Mouse (Mus musculus): ENCODE measurements around the gene Omt2b.
"Not testable (repeated sequence)": the region's sequence is repeated elsewhere in the genome, so short reads cannot be mapped to it uniquely, and the experiment has no call there.

Omt2b gene

DNA sequence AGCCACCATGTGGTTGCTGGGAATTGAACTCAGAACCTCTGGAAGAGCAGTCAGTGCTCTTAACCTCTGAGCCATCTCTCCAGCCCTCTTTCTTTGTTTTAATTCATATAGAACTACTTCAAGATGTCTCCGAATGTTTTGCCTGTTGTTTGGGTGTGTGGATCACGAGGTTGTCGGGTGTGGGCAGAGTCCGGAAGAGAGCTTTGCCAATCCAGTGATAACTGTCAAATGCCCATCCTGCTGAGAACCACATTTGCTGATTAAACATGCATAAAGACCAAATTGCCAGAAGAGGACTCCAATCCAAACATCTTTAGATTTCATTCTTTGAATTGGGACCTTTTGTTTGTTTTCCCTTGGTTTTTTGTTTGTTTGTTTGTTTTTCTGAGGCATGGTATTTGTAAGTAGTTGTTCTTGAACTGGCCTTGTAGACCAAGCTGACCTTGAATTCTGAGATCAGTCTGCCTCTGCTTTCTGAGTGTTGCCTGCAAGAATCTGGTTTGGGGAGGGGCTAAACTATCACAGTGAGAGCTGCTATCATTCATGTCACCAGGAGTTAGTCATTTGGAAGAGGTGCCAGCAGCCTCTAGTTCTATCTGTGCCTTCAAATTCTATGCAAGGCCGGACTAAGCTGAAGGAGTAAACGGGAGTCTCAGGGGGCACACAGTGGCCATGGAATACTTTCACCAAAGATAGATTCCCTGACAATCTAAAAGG lies 24.3 kb downstream of the Omt2b start:
- DNase-seq (ENCODE audit: low spot score): no peak

DNA sequence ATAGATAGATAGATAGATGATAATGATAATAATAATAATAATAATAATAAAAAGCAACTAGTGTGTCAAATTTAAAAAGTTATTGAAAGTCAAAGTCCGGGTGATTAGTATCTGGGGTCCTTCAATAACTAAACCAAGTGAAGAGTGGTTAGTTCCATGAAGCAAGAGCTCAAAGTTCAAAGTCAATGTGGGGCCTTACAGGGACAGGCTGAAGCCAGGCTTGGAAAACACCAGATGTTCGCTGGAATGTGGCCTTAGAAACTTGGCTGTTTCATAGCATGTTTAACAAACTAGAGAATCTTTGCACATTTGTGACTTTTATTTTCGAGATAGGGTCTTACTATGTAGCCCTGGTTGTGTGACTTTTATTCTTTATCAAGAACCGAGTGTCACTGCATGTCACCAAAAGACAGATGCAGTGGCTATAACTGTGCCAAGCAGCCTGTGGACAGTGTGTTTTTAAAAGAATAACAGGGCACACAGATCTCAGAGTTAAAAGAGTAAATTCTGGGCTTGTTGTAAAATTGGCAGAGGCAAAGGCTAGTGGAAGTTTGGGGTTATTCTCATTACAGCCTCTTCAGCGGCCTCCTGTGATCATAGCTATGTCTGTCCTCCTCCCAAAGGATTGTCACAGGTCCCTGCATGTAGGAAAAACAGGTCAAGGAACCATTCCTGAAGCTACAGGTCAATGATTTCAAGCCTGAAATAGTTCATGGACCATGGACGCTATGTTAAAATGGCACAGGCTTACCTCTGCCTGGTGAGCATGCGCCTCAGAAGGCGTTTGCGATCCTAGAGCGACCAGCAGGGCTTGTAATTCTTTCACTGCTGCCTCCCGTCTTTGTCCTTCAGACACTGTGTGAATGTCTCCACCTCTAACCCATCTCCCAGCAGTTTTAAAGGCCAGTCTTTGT lies 27.5 kb downstream of the Omt2b start:
- no peak for DNase-seq (ENCODE audit: low spot score)

DNA sequence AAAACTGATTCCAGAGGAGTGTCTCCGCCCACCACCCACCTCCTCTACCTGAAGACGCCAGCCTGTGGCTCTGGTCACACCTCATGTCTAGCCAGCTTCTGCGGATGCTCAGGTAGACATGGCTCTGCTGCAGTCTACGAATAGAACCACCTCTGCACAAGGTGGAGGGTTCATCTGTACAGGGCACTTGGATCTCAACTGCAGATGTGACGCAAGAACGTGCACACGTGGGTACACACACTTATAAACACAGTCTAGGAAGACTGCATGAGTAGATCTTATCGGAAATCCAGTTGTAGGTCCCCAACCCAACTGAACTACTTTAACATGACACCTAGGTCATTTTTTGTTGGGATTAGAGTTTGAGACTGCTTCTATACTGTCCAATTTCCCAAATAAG lies 28.2 kb downstream of the Omt2b start, which contains the start of gene Gsta2:
TSS of gene Gsta2 (minus strand) at position 178 of the 400 bp plus-strand sequence.
- DNase-seq (ENCODE audit: low spot score): no peak

DNA sequence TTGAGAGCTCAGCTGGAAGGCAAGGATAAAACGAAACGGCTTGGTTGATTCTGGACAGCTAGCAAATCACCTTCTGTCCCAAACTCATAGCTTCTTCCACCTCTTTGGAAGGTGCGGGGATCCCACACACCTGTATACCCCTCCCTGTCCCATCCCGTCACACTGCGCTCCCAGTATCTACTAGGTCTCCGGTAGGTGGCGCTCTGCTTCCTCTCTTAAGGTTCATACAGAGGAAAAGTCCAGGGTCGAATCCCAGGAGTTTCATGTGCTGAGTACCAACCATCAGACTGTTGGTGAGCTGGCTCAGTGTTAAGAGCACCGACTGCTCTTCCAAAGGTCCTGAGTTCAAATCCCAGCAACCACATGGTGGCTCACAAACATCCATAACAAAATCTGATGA lies 30.7 kb downstream of the Omt2b start:
- DNase-seq (ENCODE audit: low spot score): peak; percentile 54

DNA sequence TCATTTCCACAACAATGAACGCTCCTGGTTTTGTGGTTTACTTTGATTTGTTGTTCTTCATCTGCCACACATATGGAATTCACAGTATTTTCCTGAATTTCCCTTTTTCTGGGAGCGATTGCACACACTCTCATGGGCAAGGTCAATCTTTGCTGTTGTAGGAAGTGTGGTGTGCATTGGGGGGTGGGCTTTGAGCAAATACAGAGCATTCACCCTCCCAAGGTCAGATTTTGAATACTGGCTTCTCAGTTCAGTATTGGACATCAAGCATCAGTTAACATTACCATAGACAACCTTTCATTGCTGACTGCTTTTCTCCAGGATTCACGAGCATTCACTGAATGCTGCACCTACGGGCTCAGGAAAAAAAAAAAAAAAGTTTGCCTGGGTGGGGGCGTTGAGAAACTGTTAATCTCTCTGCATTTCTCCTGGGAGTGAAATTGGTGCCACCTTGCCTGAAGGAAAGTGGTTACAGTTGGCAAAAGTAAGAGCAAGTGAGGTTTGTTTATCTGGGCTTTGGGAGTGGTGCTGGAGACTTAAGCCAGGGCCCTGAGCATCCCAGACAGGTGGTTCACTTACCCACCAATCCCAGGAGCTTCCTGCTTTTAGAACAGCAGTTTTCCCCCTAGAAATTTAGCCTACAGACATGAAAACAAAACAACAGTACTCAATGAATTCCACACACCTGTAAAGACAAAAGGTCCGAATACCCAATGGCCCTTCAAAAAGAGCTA lies 32.5 kb downstream of the Omt2b start:
- DNase-seq (ENCODE audit: low spot score): no peak

DNA sequence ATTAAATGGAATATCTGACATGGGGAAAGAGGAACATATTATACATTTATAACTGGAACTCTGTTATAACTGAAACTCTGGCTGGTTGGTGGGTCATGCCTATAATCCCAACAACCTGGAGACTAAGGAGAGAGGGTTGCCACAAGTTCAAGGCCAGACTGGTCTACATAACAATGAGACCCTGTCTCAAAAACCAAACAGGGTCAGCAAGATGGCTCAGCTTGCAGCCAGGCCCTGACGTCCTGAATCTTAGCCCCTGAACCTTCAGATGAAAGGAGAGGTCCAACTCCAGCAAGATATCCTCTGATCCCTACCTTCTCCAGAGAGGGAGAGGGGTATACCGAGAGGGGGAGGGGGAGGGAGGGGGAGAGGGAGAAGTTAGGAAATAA lies 33.1 kb downstream of the Omt2b start:
- DNase-seq (ENCODE audit: low spot score): no peak

DNA sequence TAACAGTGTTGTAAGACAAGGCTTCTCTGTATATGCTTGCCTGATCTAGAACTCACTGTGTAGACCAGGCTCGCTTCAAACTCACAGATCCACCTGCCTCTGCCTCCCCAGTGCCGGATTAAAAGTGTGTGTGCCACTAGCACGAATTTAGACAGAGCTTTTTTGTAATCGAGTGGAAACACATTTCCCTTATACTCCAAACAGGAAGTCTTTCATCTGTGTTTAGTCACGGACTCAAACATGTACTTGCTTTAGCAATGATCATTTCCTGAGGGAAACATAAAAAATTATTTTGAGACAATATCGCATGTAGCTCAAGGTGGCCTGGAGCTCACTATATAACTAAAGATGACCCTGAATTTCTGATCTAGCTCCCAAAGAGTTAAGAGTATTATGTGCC lies 36.0 kb downstream of the Omt2b start:
- DNase-seq (ENCODE audit: low spot score): no peak

DNA sequence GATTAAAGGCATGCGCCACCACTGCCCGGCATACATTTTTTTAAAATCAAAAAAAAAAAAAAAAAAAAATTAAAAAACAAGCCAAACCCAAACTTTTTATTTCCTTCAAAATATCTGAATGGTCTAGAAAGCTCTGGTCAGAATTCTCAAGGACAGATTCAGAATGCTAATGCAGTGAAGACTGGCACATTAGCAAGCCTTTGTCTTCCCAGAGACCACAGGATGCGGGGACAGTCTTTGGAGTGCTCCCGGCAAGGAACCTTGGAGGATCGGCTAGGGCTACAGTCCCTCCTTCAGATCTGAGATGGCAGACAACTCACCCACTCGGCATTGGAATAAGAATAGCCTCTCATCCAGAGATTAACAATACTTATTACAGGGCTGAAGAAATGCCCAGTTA lies 37.3 kb downstream of the Omt2b start:
- DNase-seq (ENCODE audit: low spot score): no peak

DNA sequence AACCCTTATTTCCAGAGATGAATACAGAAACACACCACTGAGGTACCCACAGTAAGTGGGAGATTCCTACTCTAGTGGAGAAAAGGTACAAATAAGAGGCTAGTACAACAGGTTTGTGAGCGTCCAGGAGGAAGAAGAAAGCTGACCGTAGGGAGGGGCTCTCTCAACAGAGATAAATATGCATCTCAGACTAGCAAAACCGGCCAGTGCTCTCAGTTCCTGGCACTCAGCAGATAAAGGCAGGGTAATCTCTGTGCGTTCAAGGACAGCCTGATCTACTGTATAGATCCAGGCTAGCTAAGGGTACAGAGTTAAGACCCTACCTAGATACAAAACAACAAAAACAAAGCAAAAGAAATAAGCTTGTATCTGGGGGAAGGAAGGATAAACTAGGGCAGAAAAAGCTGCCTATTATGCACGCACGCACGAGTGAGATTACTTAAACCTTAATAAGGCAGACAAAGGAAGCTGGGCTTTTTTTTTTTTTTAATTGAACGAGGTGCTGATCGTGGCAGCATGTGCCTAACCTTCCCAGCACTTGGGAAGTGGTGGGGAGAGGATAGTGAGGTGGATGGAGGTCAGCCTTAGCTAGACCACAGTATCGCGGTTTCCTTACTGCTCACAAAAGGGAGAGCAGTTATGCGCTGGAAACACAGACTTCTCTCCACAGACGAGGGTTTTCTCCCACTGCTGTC lies 38.6 kb downstream of the Omt2b start:
- DNase-seq (ENCODE audit: low spot score): no peak

DNA sequence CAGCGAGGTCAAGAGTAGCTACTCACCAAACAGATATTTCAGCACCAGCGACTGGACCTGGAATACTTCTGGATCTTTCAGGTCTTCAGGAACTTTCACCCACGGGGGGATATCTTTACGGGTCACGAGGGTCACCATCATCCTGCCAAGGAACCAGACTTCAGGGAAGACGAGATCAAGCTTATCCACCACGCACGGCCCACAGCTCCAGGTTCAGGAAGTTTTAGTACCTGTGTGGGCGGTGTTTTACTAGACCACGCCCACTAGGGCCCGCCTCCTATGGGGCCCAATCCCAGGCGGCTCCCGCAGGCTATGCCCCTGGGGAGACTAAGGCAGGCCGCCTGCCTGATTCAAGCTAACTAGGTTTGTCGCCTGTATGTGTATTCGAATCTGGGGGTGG lies 40.6 kb downstream of the Omt2b start, which contains the start of gene Dppa5a:
TSS of gene Dppa5a (minus strand) at position 219 of the 400 bp plus-strand sequence.
- DNase-seq (ENCODE audit: low spot score): not testable (repeated sequence)

DNA sequence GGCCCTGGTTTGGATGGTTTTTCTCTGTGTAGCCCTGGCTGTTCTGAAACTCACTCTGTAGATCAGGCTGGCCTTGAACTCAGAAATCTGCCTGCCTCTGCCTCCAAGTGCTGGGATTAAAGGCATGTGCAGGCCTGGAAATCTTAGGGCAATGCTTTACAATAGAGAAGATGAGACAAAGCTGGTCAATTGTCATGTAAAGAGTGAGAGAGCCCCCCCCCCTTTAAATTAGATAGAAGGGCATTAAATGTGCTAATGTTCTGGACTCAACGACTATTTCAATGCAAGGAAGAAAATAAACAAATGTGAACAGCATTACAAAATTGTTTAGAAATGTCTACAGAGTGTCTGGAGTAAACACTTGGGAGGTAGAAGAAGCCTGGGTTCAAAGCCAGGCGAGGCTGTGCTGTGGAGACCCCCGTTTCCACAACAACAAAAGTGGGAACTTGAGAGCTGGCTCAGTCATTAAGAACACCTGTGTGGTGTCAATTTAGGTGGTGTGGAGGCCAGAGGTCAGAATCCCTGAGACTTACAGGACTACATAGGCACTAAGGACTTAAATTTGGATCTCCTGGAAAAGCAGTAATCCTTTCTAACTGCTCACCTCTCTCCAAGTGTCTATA lies 41.4 kb downstream of the Omt2b start:
- DNase-seq (ENCODE audit: low spot score): no peak

DNA sequence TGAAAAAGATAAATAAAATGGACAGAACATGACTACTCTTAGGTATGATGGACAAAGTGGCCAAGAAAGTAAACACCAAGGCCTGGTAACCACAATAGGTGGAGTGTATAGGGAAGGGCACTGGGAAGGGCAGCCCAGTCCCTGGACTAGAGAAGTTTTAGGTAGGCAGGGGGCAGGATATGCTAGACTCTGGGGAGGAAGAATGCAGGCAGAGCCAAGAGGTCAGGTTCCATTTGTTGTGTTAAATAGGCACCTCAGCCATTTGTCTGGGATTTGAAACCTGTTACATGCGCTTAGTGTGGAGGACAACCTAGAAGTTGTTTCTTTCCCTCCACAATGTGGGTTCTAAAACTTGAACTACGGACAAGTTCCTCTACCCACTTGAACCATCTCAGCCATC lies 42.0 kb downstream of the Omt2b start:
- no peak for DNase-seq (ENCODE audit: low spot score)

DNA sequence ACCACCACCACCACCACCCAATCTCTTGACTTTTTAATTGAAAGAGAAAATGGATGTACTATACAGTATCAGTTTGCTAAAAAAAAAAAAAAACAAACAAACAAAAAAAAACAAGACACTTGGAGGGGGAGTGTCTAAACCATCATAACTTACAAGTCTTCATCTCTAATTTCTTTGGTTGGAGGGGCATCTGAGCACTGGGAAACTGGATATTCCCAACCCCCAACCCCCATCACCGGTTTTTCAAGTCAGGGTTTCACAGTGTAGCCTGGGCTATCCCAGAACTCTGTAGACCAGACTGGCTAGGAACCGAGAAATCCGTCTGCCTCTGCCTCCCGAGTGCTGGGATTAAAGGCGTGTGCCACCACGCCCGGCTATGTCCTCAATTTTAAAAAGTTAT lies 42.4 kb downstream of the Omt2b start:
- DNase-seq (ENCODE audit: low spot score): no peak

DNA sequence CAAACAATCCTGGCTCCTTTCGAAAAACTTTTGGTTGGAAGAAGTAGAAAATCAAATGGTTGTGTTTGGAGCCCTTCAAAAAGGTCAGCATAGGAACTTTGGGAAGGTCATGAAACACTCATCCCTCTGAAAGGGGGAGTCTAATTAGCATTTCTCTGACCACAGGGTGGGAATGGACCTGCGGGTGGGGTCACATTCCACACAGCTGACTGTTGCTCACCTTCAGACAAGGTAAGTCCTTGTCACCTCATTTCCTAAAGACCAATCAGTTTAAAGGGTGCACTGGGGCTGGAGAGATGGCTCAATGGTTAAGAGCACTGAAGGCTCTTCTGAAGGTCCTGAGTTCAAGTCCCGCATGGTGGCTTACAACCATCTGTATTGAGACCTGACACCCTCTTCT lies 44.1 kb downstream of the Omt2b start:
- DNase-seq (ENCODE audit: low spot score): no peak

DNA sequence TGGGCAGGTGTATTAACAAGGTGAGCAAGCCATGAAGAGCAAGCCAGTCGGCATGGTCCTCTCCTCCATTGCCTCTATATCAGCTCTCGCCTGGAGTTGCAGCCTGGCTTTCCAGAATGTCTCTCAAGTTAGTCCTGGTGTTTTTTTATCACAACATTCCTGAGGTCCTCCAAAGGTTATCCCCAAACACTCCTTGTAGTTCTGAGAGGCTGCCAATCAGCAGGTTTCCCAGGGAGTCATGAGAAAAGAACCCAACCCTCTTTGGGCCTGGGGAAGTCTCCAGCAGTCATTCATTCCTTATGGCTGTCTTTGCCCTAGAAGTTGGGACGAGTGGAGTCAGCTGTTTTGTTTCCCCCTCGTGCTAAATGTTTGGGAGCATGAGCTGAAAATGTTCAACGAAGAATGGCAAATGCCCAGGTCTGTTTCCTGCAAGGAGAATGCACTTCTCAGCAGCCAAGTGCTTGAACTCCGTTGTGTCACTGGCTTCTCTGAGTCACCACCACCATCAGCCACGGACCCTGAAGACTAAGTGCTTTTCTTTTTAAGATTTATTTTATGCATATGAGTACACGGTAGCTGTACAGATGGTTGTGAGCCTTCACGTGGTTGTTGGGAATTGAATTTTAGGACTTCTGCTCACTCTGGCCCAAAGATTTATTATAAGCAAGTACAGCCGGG lies 45.6 kb downstream of the Omt2b start:
- no peak for DNase-seq (ENCODE audit: low spot score)

DNA sequence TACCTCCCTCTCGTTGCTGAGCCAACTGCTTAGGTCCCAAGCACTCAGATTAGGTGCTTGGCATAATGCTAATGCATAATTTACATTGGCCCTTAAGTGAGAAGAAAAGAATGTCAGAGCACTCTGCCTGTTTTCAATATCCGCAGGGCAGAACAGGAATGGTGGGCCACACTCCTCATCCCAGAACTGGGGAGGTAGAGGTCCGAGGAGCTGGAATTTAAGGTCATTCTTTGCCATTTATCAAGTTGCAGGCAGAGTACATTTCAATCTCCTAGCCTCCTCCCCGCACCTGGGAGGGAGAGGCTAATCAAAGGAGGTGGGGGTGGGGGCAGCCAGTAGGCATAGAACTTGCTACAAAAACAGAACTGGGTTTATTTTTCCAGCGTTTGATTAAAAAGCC lies 47.0 kb downstream of the Omt2b start:
- no peak for DNase-seq (ENCODE audit: low spot score)

DNA sequence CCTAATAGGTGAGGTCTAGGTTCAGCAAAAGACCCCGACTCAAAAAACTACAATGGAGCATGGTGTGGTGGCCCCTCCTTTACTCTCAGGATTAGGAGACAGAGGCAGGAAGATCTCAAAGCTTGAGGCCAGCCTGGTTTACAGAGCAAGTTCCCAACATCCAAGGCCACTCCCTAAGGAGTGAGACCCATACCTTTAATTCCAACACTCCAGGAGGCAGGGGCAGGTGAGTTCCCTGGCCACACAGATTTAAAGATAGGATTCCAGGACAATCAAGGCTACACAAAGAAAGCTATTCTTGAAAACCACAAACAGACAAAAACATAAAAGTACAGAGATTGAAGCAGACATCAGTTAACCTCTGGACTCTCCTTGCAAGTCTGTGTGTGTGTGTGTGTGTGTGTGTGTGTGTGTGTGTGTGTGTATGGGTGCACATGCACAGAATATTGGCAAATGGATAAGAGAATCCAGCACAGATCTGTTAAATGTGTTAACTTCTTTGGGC lies 47.5 kb downstream of the Omt2b start:
- DNase-seq (ENCODE audit: low spot score): no peak

DNA sequence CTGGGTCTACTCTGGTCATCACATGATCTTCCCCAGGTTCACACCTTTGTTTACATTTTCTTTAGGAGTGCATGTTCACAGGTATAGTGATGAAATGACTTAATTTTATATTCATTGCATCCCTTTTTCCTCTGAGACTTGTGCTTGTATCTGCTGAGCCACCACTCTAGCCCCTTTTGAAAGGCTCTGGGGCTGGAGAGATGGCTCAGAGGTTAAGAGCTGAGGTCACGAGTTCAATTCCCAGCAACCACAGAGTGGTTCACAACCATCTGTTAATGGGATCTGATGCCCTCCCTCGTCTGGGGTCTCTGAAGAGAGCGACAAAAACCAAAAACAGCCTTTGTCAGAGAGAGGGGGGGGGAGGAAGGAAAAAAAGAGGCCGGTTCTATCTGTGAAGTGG lies 48.1 kb downstream of the Omt2b start:
- no peak for DNase-seq (ENCODE audit: low spot score)

DNA sequence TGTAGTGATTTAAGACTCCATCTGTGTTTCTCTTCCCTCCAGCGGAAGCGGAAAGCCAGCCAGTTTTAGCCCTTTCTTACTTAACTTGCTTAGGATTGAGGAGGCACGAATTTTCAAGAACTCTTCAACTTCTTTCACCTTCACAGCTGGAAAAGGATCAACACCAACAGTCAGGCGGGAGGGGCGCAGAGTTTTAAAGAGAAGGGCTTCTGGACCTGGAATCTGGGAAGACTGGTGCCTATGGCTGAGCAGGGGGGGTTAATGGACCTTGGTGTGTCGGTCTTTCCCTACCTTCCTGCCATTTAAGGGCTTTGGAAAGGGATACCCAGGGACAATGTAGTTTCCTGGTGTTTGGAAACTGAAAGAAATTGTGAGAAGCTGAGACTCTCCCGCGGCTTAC lies 50.2 kb downstream of the Omt2b start:
- no peak for DNase-seq (ENCODE audit: low spot score)

DNA sequence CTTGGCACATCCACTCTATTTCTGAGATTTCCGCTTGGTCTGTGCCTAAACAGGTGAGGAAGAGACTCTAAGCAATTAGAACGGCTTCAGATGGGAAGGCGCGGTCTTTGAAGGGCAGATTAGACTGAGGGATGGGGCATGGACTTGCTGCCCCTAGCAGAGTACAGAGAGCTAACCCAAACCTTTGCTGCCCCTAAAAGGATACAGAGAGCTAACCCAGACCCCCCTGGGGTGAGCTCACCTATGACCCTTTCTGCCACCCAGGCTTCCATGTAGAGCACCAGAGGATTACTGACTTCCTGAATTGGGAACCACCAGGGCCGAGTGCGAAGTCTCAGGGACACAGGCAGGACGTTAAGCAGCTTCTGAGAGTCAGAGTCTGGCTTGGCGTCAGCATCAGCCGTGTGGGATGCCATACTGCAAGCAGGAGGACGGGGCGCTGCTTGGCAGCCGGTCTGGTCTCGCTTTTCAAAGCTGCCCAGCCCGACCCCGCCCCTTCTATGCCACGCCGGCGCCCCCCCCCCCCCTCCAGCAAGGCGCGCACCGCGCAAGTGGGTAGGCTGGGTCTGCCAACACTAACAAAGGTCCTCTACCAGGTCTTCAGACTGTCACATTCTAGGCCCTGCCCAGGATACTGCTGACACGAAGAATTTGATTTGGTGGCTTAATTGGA lies 50.9 kb downstream of the Omt2b start, which contains the start of gene Ooep:
TSS of gene Ooep (minus strand) at position 613 of the 673 bp plus-strand sequence.
- DNase-seq (ENCODE audit: low spot score): peak; percentile 64
